Mouse (Mus musculus) C2C12 (cell line): ENCODE data around the gene Prss56. TPM values are rescaled to one million over a fixed set of nuclear protein-coding genes. Genes with fewer than 3 reads are reported as not detected.

Source experiments
- H3K27me3 ChIP-seq: one replicate; pipeline ENCODE4 v1.6.1; 2011; ENCODE audit not compliant: control insufficient read depth, insufficient read depth, insufficient read length
- H3K36me3 ChIP-seq: one replicate; pipeline ENCODE4 v1.6.1; 2011; ENCODE audit not compliant: control insufficient read depth, insufficient read depth
- H3K4me3 ChIP-seq: one replicate; pipeline ENCODE4 v1.5.1; 2011; ENCODE audit warnings: mild to moderate bottlenecking, control low read depth; ENCODE audit not compliant: poor library complexity, insufficient read depth, severe bottlenecking
- H3K79me2 ChIP-seq: one replicate; pipeline ENCODE4 v1.6.1; 2011; ENCODE audit not compliant: control insufficient read depth, insufficient read depth
- H3K79me3 ChIP-seq: one replicate; pipeline ENCODE4 v1.6.1; 2011; ENCODE audit warnings: low read depth, control low read depth
- H3ac ChIP-seq: one replicate; pipeline ENCODE3; 2011; ENCODE audit warnings: low read depth; ENCODE audit not compliant: control insufficient read depth, insufficient read length
- CEBPB ChIP-seq: IDR thresholded peaks from one replicate; pipeline ENCODE4 v1.6.1; 2011; ENCODE audit warnings: low read depth, mild to moderate bottlenecking, control low read depth, moderate library complexity
- CTCF ChIP-seq: IDR thresholded peaks from one replicate; pipeline ENCODE4 v1.5.1; 2011; ENCODE audit not compliant: control insufficient read depth, insufficient read depth, insufficient read length
- FOSL1 ChIP-seq: IDR thresholded peaks from one replicate; pipeline ENCODE4 v1.8.0; 2011; ENCODE audit warnings: mild to moderate bottlenecking, low read length; ENCODE audit not compliant: poor library complexity, insufficient read depth, severe bottlenecking
- MAX ChIP-seq: IDR thresholded peaks from one replicate; pipeline ENCODE4 v1.6.1; 2011; ENCODE audit warnings: mild to moderate bottlenecking, control low read depth
- MYOD1 ChIP-seq: IDR thresholded peaks from one replicate; pipeline ENCODE4 v1.6.1; 2011; ENCODE audit warnings: low read depth; ENCODE audit not compliant: control insufficient read depth, insufficient read length
- MYOG ChIP-seq: IDR thresholded peaks from one replicate; pipeline ENCODE4 v1.6.1; 2011; ENCODE audit not compliant: control insufficient read depth, insufficient read length; ENCODE audit errors: extremely low read depth
- USF1 ChIP-seq: IDR thresholded peaks from one replicate; pipeline ENCODE4 v1.6.1; 2011; ENCODE audit warnings: low read depth, mild to moderate bottlenecking, control low read depth, moderate library complexity
- polyA plus RNA-seq: library from polyadenylated mRNA; unstranded; fragments of >200 nt; fragmentation: generic; extraction: Trizol; gene quantifications from one replicate; pipeline ENCODE4 v1.2.1, GENCODE M21; 2012; ENCODE audit warnings: missing spikeins

Prss56 gene
- polyA plus RNA-seq, 1 experiment: 0.07 TPM

- H3K4me3 ChIP-seq: no peak overlapping the region
- TF ChIP-seq FOSL1 (no peak), MYOG (no peak), CTCF (no peak), MYOD1 (no peak), USF1 (no peak), CEBPB (no peak), MAX (no peak)
Observed at GRCm38 (mm10) chr1:87153776-87154500, 29.2 kb upstream of the Prss56 start.

GRCm38 (mm10) chr1:87154501-87155120 lies 28.5 kb upstream of the Prss56 start:
- Histone ChIP-seq H3K4me3 (no peak overlapping the region), H3K79me2 (no peaks in the 10 kb centered on the region), H3K36me3 (no peaks in the 10 kb centered on the region), H3K27me3 (peaks cover 67% of the 10 kb centered on the region), H3ac (no peak overlapping the region), H3K79me3 (no peaks in the 10 kb centered on the region)
- TF ChIP-seq CEBPB: no peak
- TF ChIP-seq MYOG: no peak
- no peak for TF ChIP-seq MYOD1
- no peak for TF ChIP-seq USF1
- no peak for TF ChIP-seq FOSL1
- no peak for TF ChIP-seq MAX
- TF ChIP-seq CTCF: no peak

More at GRCm38 (mm10) chr1:87153776-87154500, 29.2 kb upstream of the Prss56 start:
- Histone ChIP-seq H3K27me3 (peaks cover 67% of the 10 kb centered on the region), H3ac (no peak overlapping the region), H3K79me2 (no peaks in the 10 kb centered on the region), H3K79me3 (no peaks in the 10 kb centered on the region), H3K36me3 (no peaks in the 10 kb centered on the region)

- H3K4me3 ChIP-seq: no peak overlapping the region
- H3K79me3 ChIP-seq: no peaks in the 10 kb centered on the region
- no peaks in the 10 kb centered on the region for H3K79me2 ChIP-seq
- no peaks in the 10 kb centered on the region for H3K36me3 ChIP-seq
- no peak overlapping the region for H3ac ChIP-seq
- H3K27me3 ChIP-seq: peaks cover 66% of the 10 kb centered on the region
- no peak for TF ChIP-seq MAX
- TF ChIP-seq USF1: no peak
- TF ChIP-seq FOSL1: no peak
- TF ChIP-seq MYOD1: no peak
- no peak for TF ChIP-seq CEBPB
- TF ChIP-seq CTCF: no peak
- no peak for TF ChIP-seq MYOG
Observed at GRCm38 (mm10) chr1:87155531-87156198, 27.4 kb upstream of the Prss56 start.

GRCm38 (mm10) chr1:87156199-87156587 lies 26.9 kb upstream of the Prss56 start, which contains the start of gene Ecel1:
Gene Ecel1, minus strand, starts transcription at chr1:87156521.
- peaks cover 61% of the 10 kb centered on the region for H3K27me3 ChIP-seq
- H3K79me3 ChIP-seq: no peaks in the 10 kb centered on the region
- H3K79me2 ChIP-seq: no peaks in the 10 kb centered on the region
- TF ChIP-seq MYOG (no peak), MYOD1 (no peak), CEBPB (no peak), FOSL1 (no peak), CTCF (no peak), USF1 (no peak), MAX (no peak)
- H3ac ChIP-seq: no peak within 1 kb of the TSS
- H3K4me3 ChIP-seq: no peak within 1 kb of the TSS
- no peaks in the 10 kb centered on the region for H3K36me3 ChIP-seq

GRCm38 (mm10) chr1:87159396-87159795 lies 23.7 kb upstream of the Prss56 start:
- Histone ChIP-seq H3K79me3 (no peaks in the 10 kb centered on the region), H3K27me3 (peaks cover 38% of the 10 kb centered on the region), H3K4me3 (no peak overlapping the region), H3ac (no peak overlapping the region), H3K79me2 (no peaks in the 10 kb centered on the region), H3K36me3 (no peaks in the 10 kb centered on the region)
- no peak for TF ChIP-seq CEBPB
